Mouse (Mus musculus): Measurements from ENCODE around the gene Slitrk2.

DNA sequence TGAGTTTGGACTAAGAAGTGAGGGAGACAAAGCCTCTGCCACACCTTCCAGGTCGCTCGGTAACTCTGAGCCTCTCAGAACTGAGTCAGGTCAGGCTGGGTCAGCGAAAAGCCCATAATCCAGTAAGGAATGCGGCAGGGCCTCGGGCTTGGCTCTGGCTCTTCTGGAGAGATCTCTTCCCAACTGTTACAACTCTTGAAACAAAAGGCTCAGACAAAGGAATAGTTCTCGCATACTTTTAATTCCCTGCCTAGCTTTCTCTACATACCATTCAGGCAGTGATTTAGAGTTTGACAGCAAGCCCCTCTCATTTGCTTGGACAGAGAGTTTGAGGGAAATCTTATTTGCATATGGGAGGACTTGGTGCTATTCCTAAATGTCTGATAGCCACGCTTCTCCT lies 29.5 kb downstream of the Slitrk2 start:
- TF ChIP-seq EP300 (IDR thresholded peaks at IDR 0.05; ENCODE audit: low read length) (no peak), NRF1 (IDR thresholded peaks at IDR 0.05; ENCODE audit: low read depth, low read length) (no peak), TCF12 (IDR thresholded peaks at IDR 0.05; ENCODE audit: low read depth, low read length) (no peak), POLR2A (IDR thresholded peaks at IDR 0.05; ENCODE audit: low read depth, low read length) (no peak), USF1 (IDR thresholded peaks at IDR 0.05; ENCODE audit: low read depth, low read length) (no peak), CTCF (conservative IDR thresholded peaks at IDR 0.05 in 1 of 2, IDR thresholded peaks at IDR 0.05 in 1 of 2; ENCODE audit: low read depth in 2 of 2, low read length in 2 of 2) (no peak), ZKSCAN1 (IDR thresholded peaks at IDR 0.05; ENCODE audit: borderline replicate concordance, low read depth, low read length) (no peak), HCFC1 (IDR thresholded peaks at IDR 0.05; ENCODE audit: low read depth, low read length) (no peak), POLR2AphosphoS2 (IDR thresholded peaks at IDR 0.05; ENCODE audit: low read depth, low read length) (no peak), E2F4 (IDR thresholded peaks at IDR 0.05; ENCODE audit: insufficient replicate concordance, low read depth, low read length) (no peak), KAT2A (IDR thresholded peaks at IDR 0.05; ENCODE audit: insufficient replicate concordance, low read length) (no peak)

Measured in CH12.LX (cell line).